Mouse (Mus musculus) lung, postnatal 0 days (tissue): ENCODE data around the gene Tns3.

ENCODE experiments used
- CTCF ChIP-seq: IDR thresholded peaks from 2 replicates; pipeline ENCODE4 v1.5.1; 2016; ENCODE audit warnings: antibody characterized with exemption, mild to moderate bottlenecking
- EP300 ChIP-seq: IDR thresholded peaks from 2 replicates; pipeline ENCODE4 v1.6.1; 2016; ENCODE audit warnings: antibody characterized with exemption, mild to moderate bottlenecking, control low read depth

DNA sequence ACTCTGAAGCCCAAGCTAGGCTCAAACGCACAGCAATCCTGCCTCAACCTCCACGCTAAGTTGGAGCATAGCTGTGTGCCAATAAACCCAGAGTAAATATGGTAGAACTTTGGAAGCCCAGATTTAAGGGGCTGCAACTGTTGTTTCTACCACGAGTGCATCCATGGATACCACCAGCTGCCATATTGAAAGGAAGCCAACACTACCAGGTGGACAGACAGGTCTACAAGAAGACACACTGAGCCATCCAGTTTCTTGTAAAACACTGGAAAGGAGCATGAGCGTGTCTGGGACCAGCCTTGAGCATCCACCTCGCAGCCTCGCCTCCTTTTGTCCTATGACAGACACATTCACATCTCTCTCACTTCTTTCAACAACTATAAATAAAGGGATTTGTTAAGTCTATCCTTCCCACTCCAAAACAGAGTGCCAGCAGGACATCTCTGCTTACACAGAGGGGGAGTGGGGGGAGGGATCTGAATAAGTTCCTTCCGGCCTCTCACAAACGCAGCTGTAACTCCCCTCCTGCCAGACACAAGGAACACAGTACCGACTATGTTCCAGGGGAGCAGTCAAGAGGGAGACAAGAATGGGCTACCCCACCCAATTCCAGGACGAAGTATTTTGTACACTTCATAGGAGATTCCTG is 77.2 kb downstream of the Tns3 start:
- TF ChIP-seq CTCF (no peak), EP300 (peak; percentile 58)
